In the genomic region with DNA sequence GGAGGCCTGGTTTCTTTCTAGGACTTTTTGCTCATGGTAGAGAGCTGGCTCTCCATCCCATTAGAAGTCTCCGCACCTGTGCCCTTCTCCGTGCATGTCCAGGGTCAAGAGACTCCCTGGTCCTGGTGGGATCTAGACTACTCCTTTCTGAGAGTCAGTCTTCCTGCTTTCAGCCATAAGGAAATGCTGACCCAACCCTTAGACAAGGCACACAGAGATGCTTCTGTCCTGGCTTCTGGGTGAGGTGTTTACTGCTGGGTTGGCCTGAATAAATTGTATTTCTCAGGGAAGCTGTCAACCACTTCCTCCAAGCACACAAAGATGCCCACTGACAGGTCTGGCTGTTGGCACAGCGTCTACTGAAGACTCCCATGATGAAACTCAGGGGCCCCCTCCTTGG, we compare ENCODE assay signal across 8 mouse cellular contexts. TPM values are rescaled to one million over a fixed set of nuclear protein-coding genes. Genes with fewer than 3 reads are reported as not detected.
A peak's percentile ranks its signal among the peaks of the same experiment; 100 is the strongest.
DNase-seq lines count a peak whose midpoint lies in the region; ATAC-seq and TF ChIP-seq lines count a peak whose summit lies in the region.

A gene (plus strand): TSS at position 301 of the 400 bp plus-strand sequence.

- H3K27me3 ChIP-seq in megakaryocyte, embryonic 14.5 days (replicated peaks), result no peaks in the 10 kb centered on the region
- H3K27me3 ChIP-seq in embryonic facial prominence, embryonic 10.5 days (replicated peaks; ENCODE audit: low read depth, poor library complexity, severe bottlenecking), result no peaks in the 10 kb centered on the region
- H3K27me3 ChIP-seq in heart, embryonic 16.5 days (ENCODE audit: control insufficient read depth, insufficient read depth, low read length), result no peaks in the 10 kb centered on the region
- H3K27me3 ChIP-seq in limb, embryonic 14.5 days (ENCODE audit: control insufficient read depth, insufficient read depth, low read length), result no peaks in the 10 kb centered on the region

- H3K4me2 ChIP-seq in heart, embryonic 16.5 days (ENCODE audit: low read depth, low read length), result no peak within 1 kb of the TSS
- H3K4me2 ChIP-seq in limb, embryonic 14.5 days (replicated peaks; ENCODE audit: low read depth, low read length, severe bottlenecking), result no peak within 1 kb of the TSS

- TF ChIP-seq POLR2A in limb, embryonic 14.5 days (IDR thresholded peaks at IDR 0.05; ENCODE audit: borderline replicate concordance, extremely low read depth, insufficient read depth, insufficient read length), result no peak

- H3K4me3 ChIP-seq in megakaryocyte, embryonic 14.5 days (replicated peaks), result no peak within 1 kb of the TSS
- no peak within 1 kb of the TSS for H3K4me3 ChIP-seq in embryonic facial prominence, embryonic 10.5 days
- H3K4me3 ChIP-seq in heart, embryonic 16.5 days (ENCODE audit: low read length), result no peak within 1 kb of the TSS
- H3K4me3 ChIP-seq in limb, embryonic 14.5 days (replicated peaks; ENCODE audit: low read length), result no peak within 1 kb of the TSS

- H3K9ac ChIP-seq in heart, embryonic 16.5 days (ENCODE audit: low read length), result no peak within 1 kb of the TSS
- H3K9ac ChIP-seq in limb, embryonic 14.5 days (ENCODE audit: low read depth, low read length, severe bottlenecking), result peak within 1 kb of the TSS; percentile 1; the same call in 1 of the 2 replicates

- WGBS in embryonic facial prominence, embryonic 10.5 days, result 96% methylated on average over 3 of the region's 3 CpGs
- 92% methylated on average over 3 of the region's 3 CpGs for WGBS in heart, embryonic 16.5 days
- WGBS in limb, embryonic 14.5 days, result 90% methylated on average over 3 of the region's 3 CpGs

- H3K4me1 ChIP-seq in megakaryocyte, embryonic 14.5 days, result peaks cover 41% of the 10 kb centered on the region
- H3K4me1 ChIP-seq in embryonic facial prominence, embryonic 10.5 days, result peaks cover 19% of the 10 kb centered on the region
- H3K4me1 ChIP-seq in heart, embryonic 16.5 days (ENCODE audit: control insufficient read depth, insufficient read depth, low read length), result peaks cover 9% of the 10 kb centered on the region; the same call in 1 of the 2 replicates
- H3K4me1 ChIP-seq in limb, embryonic 14.5 days (ENCODE audit: control insufficient read depth, insufficient read depth, low read length), result peaks cover 11% of the 10 kb centered on the region; the same call in 1 of the 2 replicates

- H3K9me3 ChIP-seq in megakaryocyte, embryonic 14.5 days, result no peaks in the 10 kb centered on the region
- H3K9me3 ChIP-seq in embryonic facial prominence, embryonic 10.5 days, result no peaks in the 10 kb centered on the region
- no peaks in the 10 kb centered on the region for H3K9me3 ChIP-seq in heart, embryonic 16.5 days (replicated peaks; ENCODE audit: control insufficient read depth, low read length)
- no peaks in the 10 kb centered on the region for H3K9me3 ChIP-seq in limb, embryonic 14.5 days (ENCODE audit: control insufficient read depth, low read length)

- ATAC-seq in megakaryocyte, adult 5-6 weeks (ENCODE audit: poor library complexity, severe bottlenecking), result no peak
- ATAC-seq in heart, embryonic 16.5 days (replicated peaks; ENCODE audit: extremely low read depth, insufficient read depth, low FRiP score), result no peak
- no peak for ATAC-seq in limb, embryonic 14.5 days (ENCODE audit: low FRiP score, low read depth)
- ATAC-seq in monocyte, adult 5-6 weeks (replicated peaks; ENCODE audit: insufficient number of reproducible peaks, low FRiP score, low TSS enrichment, poor library complexity, severe bottlenecking), result no peak
- ATAC-seq in CD4-positive, CD25-positive, alpha-beta regulatory T cell, adult 4 months, result no peak

- DNase-seq in embryonic facial prominence, embryonic 10.5 days (ENCODE audit: low spot score), result no peak
- DNase-seq in limb, embryonic 14.5 days (ENCODE audit: low spot score), result no peak
- DNase-seq in right cerebral cortex, adult 2 months (ENCODE audit: low spot score in 2 of 2), result no peak

- H3K36me3 ChIP-seq in megakaryocyte, embryonic 14.5 days (replicated peaks; ENCODE audit: low read length), result peaks cover 59% of the 10 kb centered on the region
- H3K36me3 ChIP-seq in embryonic facial prominence, embryonic 10.5 days (replicated peaks), result peaks cover 33% of the 10 kb centered on the region
- H3K36me3 ChIP-seq in heart, embryonic 16.5 days (ENCODE audit: control insufficient read depth, insufficient read depth), result peaks cover 25% of the 10 kb centered on the region
- peaks cover 25% of the 10 kb centered on the region for H3K36me3 ChIP-seq in limb, embryonic 14.5 days (ENCODE audit: control insufficient read depth, insufficient read depth, low read length)

- H3K27ac ChIP-seq in embryonic facial prominence, embryonic 10.5 days (replicated peaks), result no peak within 1 kb of the TSS
- H3K27ac ChIP-seq in heart, embryonic 16.5 days (ENCODE audit: low read length), result 0 out of 2 replicates have a peak within 1 kb of the TSS, but pooled peaks have one; percentile 4
- no peak within 1 kb of the TSS for H3K27ac ChIP-seq in limb, embryonic 14.5 days (replicated peaks; ENCODE audit: low read depth, low read length)

RNA-seq across cellular contexts. Expression of the gene that starts here (rescaled TPM):
- 36.4 and 40.9 TPM in 2 replicates for polyA plus RNA-seq in megakaryocyte, embryonic 14.5 days (2012; ENCODE audit: insufficient read depth, low replicate concordance)
- 8.2 and 8.6 TPM in 2 replicates for total RNA-seq in megakaryocyte, adult 5-6 weeks (2015)
- 13.1 and 13.3 TPM in 2 replicates for total RNA-seq in megakaryocyte, adult 5-6 weeks (2017)
- 17.1 and 17.3 TPM in 2 replicates for polyA plus RNA-seq in embryonic facial prominence, embryonic 10.5 days (2016; fragmentation: Nextera tagmentation; extraction: Ambion mirVana)
- 33.4 and 34.1 TPM in 2 replicates for polyA plus RNA-seq in heart, embryonic 16.5 days (2015; fragmentation: Nextera tagmentation; extraction: Ambion mirVana)
- 39.2 and 52.9 TPM in 2 replicates for polyA plus RNA-seq in limb, embryonic 14.5 days (2012; rRNA removed)
- polyA plus RNA-seq in limb, embryonic 14.5 days (2014; fragmentation: Nextera tagmentation; extraction: Ambion mirVana), result 10.7 and 11.7 TPM in 2 replicates
- 4.8 to 11.1 TPM (median 10.5 TPM) in 3 replicates for total RNA-seq in monocyte, adult 5-6 weeks (2017)
- 1 to 10 TPM; 3.1 to 4.7 TPM for polyA plus RNA-seq in CD4-positive, CD25-positive, alpha-beta regulatory T cell, adult 4 months (2017; shearing (Covaris generic))
